Comparison of ENCODE assay signal across 15 mouse cellular contexts in the genomic region with DNA sequence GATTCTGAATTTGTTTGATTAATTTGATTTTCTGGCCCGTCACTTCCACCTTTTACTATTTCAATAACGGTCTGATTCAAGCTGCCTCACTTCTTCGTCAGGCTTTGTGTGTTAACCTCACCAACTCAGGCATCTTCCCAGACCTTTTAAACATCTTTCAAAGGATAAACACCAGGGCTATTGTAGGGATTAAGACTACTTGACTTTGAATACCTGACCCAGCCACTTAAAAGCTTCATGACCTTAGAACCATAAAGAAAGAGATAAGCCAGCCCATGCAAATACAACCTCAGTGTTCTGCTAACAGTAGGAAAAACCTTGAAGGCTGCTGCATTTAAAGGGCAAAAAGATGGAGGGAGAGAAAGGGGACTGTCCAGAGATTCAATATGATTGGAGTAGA.
"Had no signal": no experiment of that assay in that cellular context is flagged by ENCODE, and none has a peak within 500 bp of the region (broad histone marks: within the 10 kb centered on the region; RNA-seq: fewer than 3 reads in every experiment).

No protein-coding gene starts in this region.

- H3K27ac ChIP-seq: midbrain, embryonic 10.5 days; midbrain, embryonic 12.5 days; neural tube, embryonic 13.5 days; neural tube, embryonic 15.5 days; stomach, embryonic 15.5 days; stomach, postnatal 0 days had no signal

- H3K9me3 ChIP-seq: midbrain, embryonic 10.5 days; midbrain, embryonic 12.5 days; neural tube, embryonic 13.5 days; neural tube, embryonic 15.5 days; stomach, embryonic 15.5 days had no signal

- H3K9ac ChIP-seq: lung, embryonic 14.5 days; midbrain, embryonic 12.5 days; neural tube, embryonic 13.5 days; neural tube, embryonic 15.5 days; stomach, embryonic 15.5 days had no signal

- H3K4me1 ChIP-seq: neural tube, embryonic 15.5 days; stomach, embryonic 15.5 days had no signal

- H3K36me3 ChIP-seq: midbrain, embryonic 10.5 days; midbrain, embryonic 12.5 days; neural tube, embryonic 13.5 days; neural tube, embryonic 15.5 days; stomach, embryonic 15.5 days had no signal

- H3K4me3 ChIP-seq: midbrain, embryonic 10.5 days; midbrain, embryonic 12.5 days; myocyte; neural tube, embryonic 13.5 days; neural tube, embryonic 15.5 days; stomach, embryonic 15.5 days had no signal

- DNase-seq: lung, adult 18-20 months; lung, embryonic 14.5 days; lung, postnatal 10 days; lung, postnatal 4 days; midbrain, embryonic 14.5 days; right cerebral cortex, postnatal 14 days; thymus, adult 2 months; thymus, postnatal 25 days had no signal
